Mouse (Mus musculus): ENCODE measurements around the gene Skor1.

GRCm38 (mm10) chr9:63141641-63142334, 7.0 kb downstream of the Skor1 start:
- TF ChIP-seq POLR2A (IDR thresholded peaks at IDR 0.05; ENCODE audit: control insufficient read depth, extremely low read depth, insufficient read depth, low read length, poor library complexity): no peak
- no peak for TF ChIP-seq CTCF (IDR thresholded peaks at IDR 0.05; ENCODE audit: borderline replicate concordance, control insufficient read depth, extremely low read depth, insufficient read depth, low read length, poor library complexity)
